Mouse (Mus musculus) olfactory bulb, adult 2 months (tissue): ENCODE data around the gene Svop.

Experiments used
- CTCF ChIP-seq: fragments of 200-500 bp; IDR thresholded peaks from 2 replicates; pipeline ENCODE4 v1.5.1; 2012; ENCODE audit warnings: low read depth, mild to moderate bottlenecking, low read length, moderate library complexity; ENCODE audit not compliant: insufficient read depth
- POLR2A ChIP-seq: fragments of 200-500 bp; IDR thresholded peaks from 2 replicates; pipeline ENCODE4 v1.6.1; 2012; ENCODE audit warnings: mild to moderate bottlenecking, low read depth, low read length, moderate library complexity; ENCODE audit not compliant: insufficient read depth

DNA sequence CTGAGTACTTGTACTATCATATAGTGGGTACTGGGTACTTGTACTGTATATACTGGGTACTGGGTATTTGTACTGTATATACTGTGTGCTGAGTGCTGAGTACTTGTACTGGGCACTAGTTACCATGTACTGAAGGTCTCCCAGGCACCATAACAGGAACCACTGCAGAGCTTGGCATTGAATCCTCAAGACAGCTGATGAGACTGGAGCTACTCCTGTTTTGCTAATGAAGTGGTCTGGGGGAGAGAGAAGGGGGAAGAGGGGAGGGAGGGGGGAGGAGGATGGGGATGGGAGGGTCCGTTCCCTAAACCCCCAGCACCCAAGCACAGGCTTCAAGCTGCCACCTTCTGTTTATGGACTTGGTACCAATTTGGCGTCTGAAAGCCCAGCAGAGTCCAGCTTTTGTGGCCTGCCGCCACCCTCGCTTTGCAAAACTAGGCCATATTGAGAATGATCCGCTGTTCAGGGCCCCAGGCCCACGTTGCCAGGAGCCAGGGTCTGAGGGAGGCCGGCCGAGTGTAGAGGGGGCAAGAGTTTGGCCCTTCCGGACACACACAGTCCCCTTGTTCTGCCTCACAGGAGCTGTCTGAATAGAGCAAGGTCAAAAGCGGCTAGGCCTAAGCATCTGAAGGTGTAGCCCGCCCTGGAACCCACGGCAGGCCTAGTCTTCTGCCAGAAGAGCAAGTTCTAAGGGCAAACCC, 83.5 kb downstream of the Svop start:
- TF ChIP-seq CTCF (no peak), POLR2A (no peak)
